Mouse (Mus musculus): ENCODE measurements around the gene H2-M10.6. TPM values are rescaled to one million over a fixed set of nuclear protein-coding genes. Genes with fewer than 3 reads are reported as not detected.

Gene H2-M10.6
- total RNA-seq, 2 experiments from 2014 or later, result not detected

DNA sequence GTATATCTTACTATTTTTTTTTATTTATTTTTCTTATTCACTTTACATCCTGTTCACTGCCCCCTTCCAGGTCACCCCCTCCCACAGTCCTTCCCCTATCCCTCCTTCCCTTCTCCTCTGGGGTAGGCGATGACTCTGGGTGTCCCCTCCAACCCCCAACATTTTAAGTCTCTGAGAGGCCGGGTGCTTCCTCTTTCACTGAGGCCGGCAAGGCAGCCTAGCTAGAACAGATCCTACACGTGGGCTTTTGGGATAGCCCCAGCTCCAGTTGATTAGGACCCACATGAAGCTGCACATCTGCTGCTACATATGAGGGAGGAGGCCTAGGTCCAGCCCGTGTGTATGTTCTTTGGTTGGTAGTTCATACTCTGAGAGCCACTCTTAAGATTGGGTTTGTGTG is 27.0 kb downstream of the H2-M10.6 start:
- ATAC-seq (replicated peaks; ENCODE audit: low FRiP score, poor library complexity, severe bottlenecking), result no peak

DNA sequence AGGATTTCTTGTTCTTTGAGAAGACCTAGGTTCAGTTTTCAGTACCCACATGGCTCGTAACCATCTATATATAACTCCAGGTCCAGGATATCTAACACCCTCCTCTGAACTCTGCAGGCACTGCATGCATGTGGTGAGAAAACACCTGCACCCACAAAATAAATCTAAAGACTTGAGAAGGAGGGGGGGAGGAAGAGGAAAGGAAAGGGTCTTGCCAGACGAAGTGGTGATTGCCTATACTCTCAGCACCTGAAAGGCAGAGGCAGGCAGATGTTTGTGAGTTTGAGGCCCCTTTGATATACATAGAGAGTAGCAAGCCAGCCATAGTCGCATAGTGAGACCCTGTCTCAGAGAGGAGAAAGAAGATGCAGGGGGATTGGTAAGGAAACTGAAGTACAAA is 28.0 kb downstream of the H2-M10.6 start:
- no peak for ATAC-seq (replicated peaks; ENCODE audit: low FRiP score, poor library complexity, severe bottlenecking)

GRCm38 (mm10) chr17:36840961-36841445 is 29.0 kb downstream of the H2-M10.6 start:
- ATAC-seq (replicated peaks; ENCODE audit: low FRiP score, poor library complexity, severe bottlenecking), result no peak

DNA sequence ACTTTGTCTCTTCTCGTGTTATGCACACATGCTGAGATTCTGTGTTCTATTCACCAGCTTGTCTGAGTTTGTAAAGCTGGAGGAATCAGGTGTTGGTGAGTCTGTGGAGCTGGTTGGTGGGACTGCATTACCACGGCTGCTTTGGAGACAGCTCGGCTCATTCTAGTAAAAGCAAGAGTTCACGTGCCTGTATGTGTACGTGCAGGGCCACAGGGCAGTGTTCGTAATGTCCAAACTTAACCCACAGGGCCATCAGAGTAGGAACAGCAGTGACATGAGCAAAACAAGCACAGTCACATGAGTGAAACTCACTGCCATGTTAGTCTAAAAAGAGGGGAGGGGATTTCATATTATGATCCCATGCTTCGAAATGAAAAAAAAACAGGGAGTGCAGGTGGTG is 31.7 kb downstream of the H2-M10.6 start:
- ATAC-seq (replicated peaks; ENCODE audit: low FRiP score, poor library complexity, severe bottlenecking), result no peak

- peak; percentile 61 for ATAC-seq (replicated peaks; ENCODE audit: low FRiP score, poor library complexity, severe bottlenecking)
These were observed 32.3 kb downstream of the H2-M10.6 start for GRCm38 (mm10) chr17:36844286-36844719.

DNA sequence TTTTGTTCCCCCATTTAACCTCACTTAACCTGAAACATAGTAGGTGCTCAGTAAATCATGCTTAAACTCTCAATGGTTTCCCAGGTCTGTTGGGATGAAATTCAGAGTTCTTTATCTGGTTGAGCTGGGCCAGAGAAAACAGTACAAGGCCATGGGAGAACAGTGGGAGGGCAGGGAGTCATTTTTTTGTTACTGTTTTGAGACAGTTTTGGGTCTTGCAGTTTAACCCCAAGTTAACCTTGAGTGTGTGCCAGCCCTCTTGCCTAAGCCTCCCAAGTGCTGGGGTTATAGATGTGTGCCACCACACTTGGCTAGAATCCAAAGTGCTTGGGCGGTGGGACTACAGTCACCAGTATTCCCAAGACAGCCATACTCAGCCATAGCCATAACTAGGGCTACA is 32.8 kb downstream of the H2-M10.6 start:
- no peak for ATAC-seq (replicated peaks; ENCODE audit: low FRiP score, poor library complexity, severe bottlenecking)

DNA sequence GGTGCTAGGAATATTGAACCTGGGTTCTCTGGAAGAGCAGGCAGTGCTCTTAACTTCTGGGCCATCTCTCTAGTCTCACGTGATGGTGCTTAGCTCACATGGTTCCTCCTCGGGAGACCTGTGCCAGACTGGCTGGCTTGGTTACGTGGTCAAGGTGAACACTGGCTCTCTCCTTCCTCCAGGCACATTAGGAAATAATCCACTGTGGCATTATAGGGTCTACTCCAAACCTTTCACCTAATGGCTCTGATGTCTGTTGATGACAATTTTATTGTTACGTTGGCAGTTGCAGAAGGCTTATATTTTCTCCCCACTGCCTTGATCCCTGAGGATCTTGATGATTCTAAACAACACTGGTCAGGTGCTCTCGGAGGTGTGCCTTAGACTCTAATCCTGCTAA is 36.9 kb downstream of the H2-M10.6 start:
- no peak for ATAC-seq (replicated peaks; ENCODE audit: low FRiP score, poor library complexity, severe bottlenecking)

DNA sequence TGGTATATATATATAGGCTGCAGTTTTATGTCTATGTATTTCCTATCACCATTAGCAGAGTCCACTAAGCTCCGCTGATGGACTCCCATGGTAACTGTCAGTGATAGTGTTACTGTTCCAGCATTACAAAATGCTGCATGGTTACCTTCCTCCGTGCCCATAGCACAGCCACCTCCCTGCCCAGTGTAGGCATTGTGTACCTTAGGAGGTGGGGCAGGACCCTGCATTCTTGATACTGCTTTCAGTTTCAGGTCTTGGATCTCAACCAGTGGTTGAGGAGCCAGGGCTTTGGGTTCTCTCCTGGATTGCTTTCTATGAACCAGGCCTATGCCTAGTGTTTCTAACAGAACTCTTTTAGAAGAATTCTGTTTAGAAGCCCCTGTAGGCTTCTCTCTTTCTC is 38.0 kb downstream of the H2-M10.6 start:
- ATAC-seq (replicated peaks; ENCODE audit: low FRiP score, poor library complexity, severe bottlenecking), result no peak

DNA sequence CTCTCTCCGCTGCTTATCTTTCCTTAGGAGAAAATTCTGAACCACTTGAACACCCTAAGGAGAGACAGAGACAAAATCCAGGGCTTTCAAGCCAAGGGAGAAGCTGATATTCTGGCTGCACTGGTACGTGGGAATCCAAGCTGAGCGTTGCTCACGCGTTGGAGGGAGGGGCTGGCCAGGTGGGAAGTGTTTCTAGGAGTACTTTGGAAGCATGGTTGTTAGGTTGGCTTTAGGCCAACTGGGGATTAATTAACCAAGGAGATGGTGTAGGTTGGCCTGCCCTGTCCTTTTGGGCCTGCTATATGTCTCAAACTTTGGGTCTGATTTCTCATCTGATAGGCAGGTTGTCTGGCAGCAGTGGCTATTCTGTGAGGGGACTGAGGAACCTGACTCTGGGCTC is 39.2 kb downstream of the H2-M10.6 start:
- no peak for ATAC-seq (replicated peaks; ENCODE audit: low FRiP score, poor library complexity, severe bottlenecking)

DNA sequence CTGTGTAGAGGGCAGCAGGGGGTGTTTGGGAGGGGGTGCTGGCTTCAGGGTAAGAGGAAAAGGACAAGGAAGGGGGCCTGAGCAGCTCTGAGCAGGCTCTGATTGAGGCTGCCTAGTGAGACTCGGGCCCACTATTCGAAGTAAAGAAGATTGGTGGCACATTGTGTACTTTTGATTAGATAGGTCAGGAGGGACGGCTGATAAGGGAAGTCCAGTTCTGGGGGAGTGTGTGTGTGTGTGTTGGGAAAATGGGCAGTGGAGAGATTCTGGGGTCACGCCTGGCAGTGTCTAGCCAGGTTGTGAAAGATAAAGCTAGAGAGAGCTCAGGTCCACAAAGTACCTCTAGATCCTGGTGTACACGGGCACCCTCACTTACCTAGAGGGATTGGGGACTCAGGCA is 39.7 kb downstream of the H2-M10.6 start:
- no peak for ATAC-seq (replicated peaks; ENCODE audit: low FRiP score, poor library complexity, severe bottlenecking)

DNA sequence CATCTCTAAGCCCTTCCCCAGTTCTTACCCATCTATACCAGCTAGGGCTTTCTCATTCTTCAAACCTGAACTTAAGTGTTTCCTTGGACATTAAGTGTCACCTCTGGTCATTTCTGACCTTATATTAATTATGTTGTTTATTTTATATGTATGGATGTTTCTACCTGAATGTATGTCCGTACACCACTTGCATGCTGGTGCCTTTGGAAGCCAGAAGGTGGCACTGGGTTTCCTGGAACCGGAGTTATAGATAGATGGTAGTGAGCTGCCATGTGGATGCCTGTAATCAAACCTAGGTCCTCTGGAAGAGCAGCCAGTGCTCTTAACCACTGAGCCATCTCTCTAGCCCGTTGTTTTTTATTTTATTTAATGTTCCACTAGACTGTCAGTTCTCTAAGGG is 43.5 kb downstream of the H2-M10.6 start:
- ATAC-seq (replicated peaks; ENCODE audit: low FRiP score, poor library complexity, severe bottlenecking), result peak; percentile 56; the same call in 1 of the 2 replicates

- ATAC-seq (replicated peaks; ENCODE audit: low FRiP score, poor library complexity, severe bottlenecking), result no peak
These were observed 44.3 kb downstream of the H2-M10.6 start for GRCm38 (mm10) chr17:36856236-36856635.

DNA sequence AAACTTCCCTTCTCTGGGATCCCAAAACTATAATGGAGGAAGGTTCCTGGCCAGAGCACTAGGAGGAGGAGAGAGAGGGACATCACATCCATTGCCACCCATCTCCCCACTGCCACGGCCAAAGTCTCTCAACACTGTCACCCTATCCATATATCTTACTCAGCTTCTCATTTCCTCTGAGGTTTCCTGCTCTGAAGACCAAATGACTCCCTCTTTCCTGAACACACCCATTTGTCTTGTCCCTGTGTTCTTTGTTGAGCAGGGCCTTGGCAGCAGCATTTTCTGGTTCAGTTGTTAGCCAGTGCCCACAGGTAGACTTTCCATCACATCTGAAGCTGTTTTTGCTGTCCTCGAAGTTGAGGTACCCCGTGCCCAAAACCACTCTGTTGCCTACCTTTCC is 46.2 kb downstream of the H2-M10.6 start:
- ATAC-seq (replicated peaks; ENCODE audit: low FRiP score, poor library complexity, severe bottlenecking), result no peak

DNA sequence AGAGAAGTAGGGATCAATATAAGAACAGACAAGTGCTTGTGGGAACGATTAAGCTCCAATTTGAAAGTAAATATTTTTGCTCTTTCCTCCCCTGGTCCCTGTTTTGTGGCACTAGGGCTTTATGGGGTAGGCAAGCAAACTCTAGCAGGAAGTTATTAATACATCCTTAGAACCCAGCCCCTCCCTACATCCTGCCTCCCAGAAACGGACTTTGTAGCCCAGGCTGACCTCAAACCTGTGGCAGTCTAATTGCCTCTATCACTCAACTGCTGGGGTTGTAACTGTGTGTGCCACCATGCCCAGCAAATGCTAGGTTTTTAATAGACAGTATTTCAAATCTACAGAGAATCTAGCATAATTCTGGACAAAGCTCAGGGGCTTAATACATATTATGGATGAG is 49.7 kb downstream of the H2-M10.6 start:
- no peak for ATAC-seq (replicated peaks; ENCODE audit: low FRiP score, poor library complexity, severe bottlenecking)

Other genes with a start within 250 kb of the H2-M10.6 start
- not detected in 2 replicates for gene H2-M9, start 169.5 kb upstream of the H2-M10.6 start, total RNA-seq (2015; ENCODE audit: low replicate concordance)
- gene H2-M9, start 169.5 kb upstream of the H2-M10.6 start, total RNA-seq (2017; ENCODE audit: low replicate concordance), result not detected in 2 replicates
- not detected in 2 replicates for gene H2-M1, start 140.0 kb upstream of the H2-M10.6 start, total RNA-seq (2015; ENCODE audit: low replicate concordance)
- not detected in 2 replicates for gene H2-M1, start 140.0 kb upstream of the H2-M10.6 start, total RNA-seq (2017; ENCODE audit: low replicate concordance)
- not detected in 2 replicates for gene H2-M10.5, start 39.3 kb upstream of the H2-M10.6 start, total RNA-seq (2015; ENCODE audit: low replicate concordance)
- not detected in 2 replicates for gene H2-M10.5, start 39.3 kb upstream of the H2-M10.6 start, total RNA-seq (2017; ENCODE audit: low replicate concordance)
- gene Trim26, start 25.0 kb downstream of the H2-M10.6 start, total RNA-seq (2015; ENCODE audit: low replicate concordance), result 41.8 and 46.5 TPM in 2 replicates
- gene Trim26, start 25.0 kb downstream of the H2-M10.6 start, total RNA-seq (2017; ENCODE audit: low replicate concordance), result 13.9 and 15.8 TPM in 2 replicates
- gene Trim15, start 55.0 kb downstream of the H2-M10.6 start, total RNA-seq (2015; ENCODE audit: low replicate concordance), result 2.2 TPM in 1 of 2 replicates, not detected in the other
- gene Trim15, start 55.0 kb downstream of the H2-M10.6 start, total RNA-seq (2017; ENCODE audit: low replicate concordance), result 0.51 and 1.4 TPM in 2 replicates
- gene Trim10, start 57.4 kb downstream of the H2-M10.6 start, total RNA-seq (2015; ENCODE audit: low replicate concordance), result 270 and 287 TPM in 2 replicates
- gene Trim10, start 57.4 kb downstream of the H2-M10.6 start, total RNA-seq (2017; ENCODE audit: low replicate concordance), result 428 and 543 TPM in 2 replicates
- gene Trim40, start 78.0 kb downstream of the H2-M10.6 start, total RNA-seq (2015; ENCODE audit: low replicate concordance), result not detected in 2 replicates
- gene Trim40, start 78.0 kb downstream of the H2-M10.6 start, total RNA-seq (2017; ENCODE audit: low replicate concordance), result 1.8 TPM in 1 of 2 replicates, not detected in the other
- gene Trim31, start 85.9 kb downstream of the H2-M10.6 start, total RNA-seq (2015; ENCODE audit: low replicate concordance), result not detected in 2 replicates
- gene Trim31, start 85.9 kb downstream of the H2-M10.6 start, total RNA-seq (2017; ENCODE audit: low replicate concordance), result not detected in 2 replicates
- gene Rnf39, start 130.7 kb downstream of the H2-M10.6 start, total RNA-seq (2015; ENCODE audit: low replicate concordance), result not detected in 2 replicates
- gene Rnf39, start 130.7 kb downstream of the H2-M10.6 start, total RNA-seq (2017; ENCODE audit: low replicate concordance), result not detected in 2 replicates
- gene Ppp1r11, start 139.6 kb downstream of the H2-M10.6 start, total RNA-seq (2015; ENCODE audit: low replicate concordance), result 8.6 and 24.3 TPM in 2 replicates
- 2.2 and 10.8 TPM in 2 replicates for gene Ppp1r11, start 139.6 kb downstream of the H2-M10.6 start, total RNA-seq (2017; ENCODE audit: low replicate concordance)
- gene Znrd1, start 146.4 kb downstream of the H2-M10.6 start, total RNA-seq (2015; ENCODE audit: low replicate concordance), result 6.7 and 32.4 TPM in 2 replicates
- 4.4 TPM in 1 of 2 replicates, not detected in the other for gene Znrd1, start 146.4 kb downstream of the H2-M10.6 start, total RNA-seq (2017; ENCODE audit: low replicate concordance)
- gene Znrd1as, start 146.4 kb downstream of the H2-M10.6 start, total RNA-seq (2015; ENCODE audit: low replicate concordance), result 9.6 TPM in 1 of 2 replicates, not detected in the other
- 9.8 TPM in 1 of 2 replicates, not detected in the other for gene Znrd1as, start 146.4 kb downstream of the H2-M10.6 start, total RNA-seq (2017; ENCODE audit: low replicate concordance)
- not detected in 2 replicates for gene 2410137M14Rik, start 169.1 kb downstream of the H2-M10.6 start, total RNA-seq (2015; ENCODE audit: low replicate concordance)
- not detected in 2 replicates for gene 2410137M14Rik, start 169.1 kb downstream of the H2-M10.6 start, total RNA-seq (2017; ENCODE audit: low replicate concordance)
- gene H2-M5, start 177.4 kb downstream of the H2-M10.6 start, total RNA-seq (2015; ENCODE audit: low replicate concordance), result not detected in 2 replicates
- not detected in 2 replicates for gene H2-M5, start 177.4 kb downstream of the H2-M10.6 start, total RNA-seq (2017; ENCODE audit: low replicate concordance)
- not detected in 2 replicates for gene Zfp57, start 189.0 kb downstream of the H2-M10.6 start, total RNA-seq (2015; ENCODE audit: low replicate concordance)
- gene Zfp57, start 189.0 kb downstream of the H2-M10.6 start, total RNA-seq (2017; ENCODE audit: low replicate concordance), result not detected in 2 replicates
- gene Mog, start 211.2 kb downstream of the H2-M10.6 start, total RNA-seq (2015; ENCODE audit: low replicate concordance), result not detected in 2 replicates
- not detected in 2 replicates for gene Mog, start 211.2 kb downstream of the H2-M10.6 start, total RNA-seq (2017; ENCODE audit: low replicate concordance)
- 3.8 and 11.5 TPM in 2 replicates for gene Gabbr1, start 233.8 kb downstream of the H2-M10.6 start, total RNA-seq (2015; ENCODE audit: low replicate concordance)
- gene Gabbr1, start 233.8 kb downstream of the H2-M10.6 start, total RNA-seq (2017; ENCODE audit: low replicate concordance), result 0.51 and 1.5 TPM in 2 replicates

All from erythroid progenitor cell, adult 5-6 weeks (primary cell).